Comparison of ENCODE assay signal across 24 mouse cellular contexts in genomic region chr3:38226147-38226546, GRCm38 (mm10).
A peak's percentile ranks its signal among the peaks of the same experiment; 100 is the strongest.
DNase-seq lines count a peak whose midpoint lies in the region; ATAC-seq and TF ChIP-seq lines count a peak whose summit lies in the region.
"Had no signal": no experiment of that assay in that cellular context is flagged by ENCODE, and none has a peak within 500 bp of the region (broad histone marks: within the 10 kb centered on the region; RNA-seq: fewer than 3 reads in every experiment).

No protein-coding gene starts in this region.

- H3K9ac ChIP-seq in intestine, embryonic 14.5 days (ENCODE audit: low read length), result no peak overlapping the region
- H3K9ac ChIP-seq in intestine, embryonic 16.5 days (ENCODE audit: low read depth, low read length), result no peak overlapping the region
- no peak overlapping the region for H3K9ac ChIP-seq in midbrain, embryonic 11.5 days (ENCODE audit: low read length)
- no peak overlapping the region for H3K9ac ChIP-seq in midbrain, postnatal 0 days (replicated peaks; ENCODE audit: low read length, poor library complexity, severe bottlenecking)
- no peak overlapping the region for H3K9ac ChIP-seq in stomach, embryonic 16.5 days (ENCODE audit: low read length)
- H3K9ac ChIP-seq: forebrain, postnatal 0 days; heart, embryonic 12.5 days; heart, embryonic 15.5 days; hindbrain, embryonic 14.5 days had no signal

- H3K4me3 ChIP-seq in intestine, embryonic 14.5 days (ENCODE audit: low read depth, low read length), result no peak overlapping the region
- no peak overlapping the region for H3K4me3 ChIP-seq in intestine, embryonic 16.5 days (ENCODE audit: low read length)
- no peak overlapping the region for H3K4me3 ChIP-seq in midbrain, embryonic 11.5 days (ENCODE audit: low read depth, low read length)
- H3K4me3 ChIP-seq in midbrain, postnatal 0 days (ENCODE audit: low read depth, low read length), result no peak overlapping the region
- no peak overlapping the region for H3K4me3 ChIP-seq in stomach, embryonic 16.5 days (replicated peaks; ENCODE audit: low read length)
- H3K4me3 ChIP-seq: gastrocnemius, adult 2 months; heart, embryonic 12.5 days; heart, embryonic 15.5 days had no signal

- no peak for TF ChIP-seq CTCF in midbrain, postnatal 0 days (IDR thresholded peaks at IDR 0.05)

- peak; percentile 43 for DNase-seq in intestine, embryonic 14.5 days (ENCODE audit: low spot score)
- peak; percentile 47 for DNase-seq in midbrain, embryonic 11.5 days (ENCODE audit: low spot score, missing footprints)
- no peak for DNase-seq in midbrain, postnatal 0 days (ENCODE audit: low spot score)
- no peak for DNase-seq in kidney, adult 18-20 months
- DNase-seq: adrenal gland, adult 2 months; adrenal gland, postnatal 14 days; cerebellum, adult 11 months; cerebellum, adult 2 months; cerebellum, adult 9-11 months; cerebellum, postnatal 25 days; forebrain, postnatal 0 days; gastrocnemius, adult 2 months; gastrocnemius, postnatal 14 days; heart, adult 18-20 months; heart, postnatal 10 days; heart, postnatal 4 days had no signal

- H3K4me2 ChIP-seq in intestine, embryonic 14.5 days (ENCODE audit: low read length), result no peak overlapping the region
- H3K4me2 ChIP-seq in intestine, embryonic 16.5 days (ENCODE audit: low read depth, low read length), result no peak overlapping the region
- no peak overlapping the region for H3K4me2 ChIP-seq in midbrain, embryonic 11.5 days
- H3K4me2 ChIP-seq in midbrain, postnatal 0 days (ENCODE audit: low read depth, low read length, poor library complexity, severe bottlenecking), result no peak overlapping the region
- H3K4me2 ChIP-seq in stomach, embryonic 16.5 days (ENCODE audit: low read depth, low read length), result no peak overlapping the region
- H3K4me2 ChIP-seq: heart, embryonic 12.5 days; heart, embryonic 15.5 days; hindbrain, embryonic 14.5 days had no signal

- WGBS in intestine, embryonic 14.5 days, result 60% methylated on average over 2 of the region's 2 CpGs
- 56% methylated on average over 2 of the region's 2 CpGs for WGBS in intestine, embryonic 16.5 days
- 71% methylated on average over 2 of the region's 2 CpGs for WGBS in midbrain, embryonic 11.5 days
- WGBS in midbrain, postnatal 0 days, result 73% methylated on average over 2 of the region's 2 CpGs
- WGBS in stomach, embryonic 16.5 days, result 43% methylated on average over 2 of the region's 2 CpGs

- no peak overlapping the region for H3K27ac ChIP-seq in intestine, embryonic 14.5 days (ENCODE audit: low read depth)
- H3K27ac ChIP-seq in intestine, embryonic 16.5 days (ENCODE audit: low read length), result no peak overlapping the region
- H3K27ac ChIP-seq in midbrain, embryonic 11.5 days (ENCODE audit: low read depth, low read length), result no peak overlapping the region
- no peak overlapping the region for H3K27ac ChIP-seq in midbrain, postnatal 0 days (ENCODE audit: low read depth, low read length)
- H3K27ac ChIP-seq in stomach, embryonic 16.5 days (ENCODE audit: low read length), result no peak overlapping the region
- H3K27ac ChIP-seq: gastrocnemius, adult 2 months; heart, embryonic 15.5 days; hindbrain, embryonic 14.5 days; hindbrain, postnatal 0 days had no signal

- peaks cover 4% of the 10 kb centered on the region; the same call in 1 of the 2 replicates for H3K4me1 ChIP-seq in intestine, embryonic 14.5 days (replicated peaks; ENCODE audit: control insufficient read depth, insufficient read depth, low read length)
- H3K4me1 ChIP-seq in intestine, embryonic 16.5 days (ENCODE audit: control insufficient read depth, insufficient read depth, low read length), result no peaks in the 10 kb centered on the region
- no peaks in the 10 kb centered on the region; the same call in 1 of the 2 replicates for H3K4me1 ChIP-seq in midbrain, embryonic 11.5 days (ENCODE audit: control insufficient read depth, insufficient read depth, low read length)
- H3K4me1 ChIP-seq in midbrain, postnatal 0 days (ENCODE audit: insufficient read depth, low read length), result no peaks in the 10 kb centered on the region
- no peaks in the 10 kb centered on the region for H3K4me1 ChIP-seq in stomach, embryonic 16.5 days (ENCODE audit: control insufficient read depth, insufficient read depth, low read length)
- H3K4me1 ChIP-seq: heart, embryonic 12.5 days had no signal

- H3K27me3 ChIP-seq in intestine, embryonic 14.5 days (replicated peaks; ENCODE audit: control insufficient read depth, insufficient read depth, low read length), result no peaks in the 10 kb centered on the region
- no peaks in the 10 kb centered on the region for H3K27me3 ChIP-seq in intestine, embryonic 16.5 days (replicated peaks; ENCODE audit: control insufficient read depth, insufficient read depth, low read length)
- no peaks in the 10 kb centered on the region for H3K27me3 ChIP-seq in midbrain, embryonic 11.5 days (ENCODE audit: control insufficient read depth, insufficient read depth, low read length)
- H3K27me3 ChIP-seq in midbrain, postnatal 0 days (ENCODE audit: insufficient read depth, low read length), result 0 out of 2 replicates have a peak, but pooled peaks cover 4% of the 10 kb centered on the region
- H3K27me3 ChIP-seq in stomach, embryonic 16.5 days (ENCODE audit: control insufficient read depth, insufficient read depth, low read length), result no peaks in the 10 kb centered on the region
- H3K27me3 ChIP-seq: heart, embryonic 15.5 days had no signal

- H3K36me3 ChIP-seq in intestine, embryonic 14.5 days (ENCODE audit: control insufficient read depth, insufficient read depth, low read length), result no peaks in the 10 kb centered on the region
- no peaks in the 10 kb centered on the region for H3K36me3 ChIP-seq in intestine, embryonic 16.5 days (ENCODE audit: control insufficient read depth, insufficient read depth, low read length)
- H3K36me3 ChIP-seq in midbrain, embryonic 11.5 days (ENCODE audit: control insufficient read depth, insufficient read depth, low read length), result no peaks in the 10 kb centered on the region
- H3K36me3 ChIP-seq in midbrain, postnatal 0 days (ENCODE audit: insufficient read depth, low read length), result no peaks in the 10 kb centered on the region
- H3K36me3 ChIP-seq in stomach, embryonic 16.5 days (ENCODE audit: control insufficient read depth, insufficient read depth, low read length), result no peaks in the 10 kb centered on the region
- H3K36me3 ChIP-seq: heart, embryonic 12.5 days; heart, embryonic 15.5 days had no signal

- no peaks in the 10 kb centered on the region for H3K9me3 ChIP-seq in intestine, embryonic 14.5 days (ENCODE audit: control insufficient read depth, low read length)
- no peaks in the 10 kb centered on the region for H3K9me3 ChIP-seq in intestine, embryonic 16.5 days (ENCODE audit: control insufficient read depth, low read length)
- no peaks in the 10 kb centered on the region for H3K9me3 ChIP-seq in midbrain, embryonic 11.5 days (ENCODE audit: control insufficient read depth, low read length)
- no peaks in the 10 kb centered on the region for H3K9me3 ChIP-seq in midbrain, postnatal 0 days (ENCODE audit: low read length)
- H3K9me3 ChIP-seq in stomach, embryonic 16.5 days (replicated peaks; ENCODE audit: control insufficient read depth, low read length), result no peaks in the 10 kb centered on the region
- H3K9me3 ChIP-seq: heart, embryonic 12.5 days; heart, embryonic 15.5 days had no signal

- ATAC-seq in intestine, embryonic 14.5 days (replicated peaks; ENCODE audit: low FRiP score, low TSS enrichment, low read depth), result 0 out of 2 replicates have a peak, but pooled peaks have one; percentile 53
- ATAC-seq in intestine, embryonic 16.5 days, result no peak
- no peak for ATAC-seq in midbrain, embryonic 11.5 days (ENCODE audit: low FRiP score)
- no peak for ATAC-seq in midbrain, postnatal 0 days (ENCODE audit: low FRiP score)
- peak; percentile 76 for ATAC-seq in stomach, embryonic 16.5 days (ENCODE audit: insufficient read depth, low FRiP score)
- ATAC-seq: CD4-positive, CD25-positive, alpha-beta regulatory T cell, adult 4 months; forebrain, embryonic 14.5 days; forebrain, postnatal 0 days; hindbrain, postnatal 0 days had no signal

Comparison
In these comparisons a context has a peak if more than half of its experiments do, and no peak if none do; other contexts are left out.
1. ATAC-seq: peak in intestine, embryonic 14.5 days (single experiment) and stomach, embryonic 16.5 days (single experiment); none in intestine, embryonic 16.5 days (single experiment), midbrain, embryonic 11.5 days (single experiment) and midbrain, postnatal 0 days (single experiment).
2. DNase-seq: peak in intestine, embryonic 14.5 days (single experiment) and midbrain, embryonic 11.5 days (single experiment); none in midbrain, postnatal 0 days (single experiment) and kidney, adult 18-20 months (single experiment).